Mouse (Mus musculus): ENCODE measurements around the gene Rbm8a. TPM values are rescaled to one million over a fixed set of nuclear protein-coding genes. Genes with fewer than 3 reads are reported as not detected.

The Rbm8a gene
- polyA plus RNA-seq, 1 experiment = 12.2 TPM

GRCm38 (mm10) chr3:96667316-96667715, 37.6 kb downstream of the Rbm8a start:
- DNase-seq = no peak
- Histone ChIP-seq H3K4me3 (replicated peaks; ENCODE audit: extremely low read depth, low read depth, low read length) (no peak overlapping the region), H3K4me1 (ENCODE audit: control insufficient read depth, insufficient read depth, low read length) (no peaks in the 10 kb centered on the region)
- 0 out of 2 replicates have a peak, but pooled peaks have one; percentile 14 for TF ChIP-seq CTCF (IDR thresholded peaks at IDR 0.05; ENCODE audit: insufficient read depth, low read length)
- TF ChIP-seq POLR2A (IDR thresholded peaks at IDR 0.05; ENCODE audit: borderline replicate concordance, extremely low read depth, low read depth, low read length) = no peak
- 46% methylated on average over 1 of the region's 1 CpGs for WGBS

GRCm38 (mm10) chr3:96668424-96669067, 38.8 kb downstream of the Rbm8a start:
- no peak for DNase-seq
- WGBS = 83% methylated on average over 5 of the region's 5 CpGs
- no peaks in the 10 kb centered on the region for H3K4me1 ChIP-seq (ENCODE audit: control insufficient read depth, insufficient read depth, low read length)
- TF ChIP-seq CTCF (IDR thresholded peaks at IDR 0.05; ENCODE audit: insufficient read depth, low read length) (no peak), POLR2A (IDR thresholded peaks at IDR 0.05; ENCODE audit: borderline replicate concordance, extremely low read depth, low read depth, low read length) (no peak)
- no peak overlapping the region for H3K4me3 ChIP-seq (replicated peaks; ENCODE audit: extremely low read depth, low read depth, low read length)

- DNase-seq = peak; percentile 75
- Histone ChIP-seq H3K4me1 (ENCODE audit: control insufficient read depth, insufficient read depth, low read length) (no peaks in the 10 kb centered on the region), H3K4me3 (replicated peaks; ENCODE audit: extremely low read depth, low read depth, low read length) (peak within 1 kb of the TSS; percentile 56)
- WGBS = 5% methylated on average over 35 of the region's 35 CpGs
- TF ChIP-seq CTCF (IDR thresholded peaks at IDR 0.05; ENCODE audit: insufficient read depth, low read length) (0 out of 2 replicates have a peak, but pooled peaks have one; percentile 2), POLR2A (IDR thresholded peaks at IDR 0.05; ENCODE audit: borderline replicate concordance, extremely low read depth, low read depth, low read length) (peak; percentile 29; the same call in 1 of the 2 replicates)
Measured at GRCm38 (mm10) chr3:96669727-96670468, 40.2 kb downstream of the Rbm8a start, which contains the start of gene Ankrd35. Ankrd35 (plus strand) TSS chr3:96670131.

- DNase-seq = no peak
- WGBS = 94% methylated on average over 5 of the region's 5 CpGs
- no peak for TF ChIP-seq POLR2A (IDR thresholded peaks at IDR 0.05; ENCODE audit: borderline replicate concordance, extremely low read depth, low read depth, low read length)
- TF ChIP-seq CTCF (IDR thresholded peaks at IDR 0.05; ENCODE audit: insufficient read depth, low read length) = no peak
- Histone ChIP-seq H3K4me1 (ENCODE audit: control insufficient read depth, insufficient read depth, low read length) (no peaks in the 10 kb centered on the region), H3K4me3 (replicated peaks; ENCODE audit: extremely low read depth, low read depth, low read length) (no peak overlapping the region)
Measured at GRCm38 (mm10) chr3:96671519-96671918, 41.8 kb downstream of the Rbm8a start.

- DNase-seq = no peak
- 77% methylated on average over 4 of the region's 4 CpGs for WGBS
- no peaks in the 10 kb centered on the region for H3K4me1 ChIP-seq (ENCODE audit: control insufficient read depth, insufficient read depth, low read length)
- H3K4me3 ChIP-seq (replicated peaks; ENCODE audit: extremely low read depth, low read depth, low read length) = no peak overlapping the region
- TF ChIP-seq CTCF (IDR thresholded peaks at IDR 0.05; ENCODE audit: insufficient read depth, low read length) = no peak
- TF ChIP-seq POLR2A (IDR thresholded peaks at IDR 0.05; ENCODE audit: borderline replicate concordance, extremely low read depth, low read depth, low read length) = no peak
Measured at GRCm38 (mm10) chr3:96673514-96673913, 43.8 kb downstream of the Rbm8a start.

GRCm38 (mm10) chr3:96674442-96674841, 44.7 kb downstream of the Rbm8a start:
- Histone ChIP-seq H3K4me1 (ENCODE audit: control insufficient read depth, insufficient read depth, low read length) (no peaks in the 10 kb centered on the region), H3K4me3 (replicated peaks; ENCODE audit: extremely low read depth, low read depth, low read length) (no peak overlapping the region)
- TF ChIP-seq CTCF (IDR thresholded peaks at IDR 0.05; ENCODE audit: insufficient read depth, low read length) = no peak
- no peak for TF ChIP-seq POLR2A (IDR thresholded peaks at IDR 0.05; ENCODE audit: borderline replicate concordance, extremely low read depth, low read depth, low read length)
- 59% methylated on average over 8 of the region's 8 CpGs for WGBS
- DNase-seq = no peak

- DNase-seq = no peak
- WGBS = 74% methylated on average over 3 of the region's 3 CpGs
- Histone ChIP-seq H3K4me3 (replicated peaks; ENCODE audit: extremely low read depth, low read depth, low read length) (no peak overlapping the region), H3K4me1 (ENCODE audit: control insufficient read depth, insufficient read depth, low read length) (no peaks in the 10 kb centered on the region)
- TF ChIP-seq CTCF (IDR thresholded peaks at IDR 0.05; ENCODE audit: insufficient read depth, low read length) (no peak), POLR2A (IDR thresholded peaks at IDR 0.05; ENCODE audit: borderline replicate concordance, extremely low read depth, low read depth, low read length) (no peak)
Measured at GRCm38 (mm10) chr3:96675171-96675570, 45.4 kb downstream of the Rbm8a start.

- no peaks in the 10 kb centered on the region for H3K4me1 ChIP-seq (ENCODE audit: control insufficient read depth, insufficient read depth, low read length)
- no peak for TF ChIP-seq CTCF (IDR thresholded peaks at IDR 0.05; ENCODE audit: insufficient read depth, low read length)
- TF ChIP-seq POLR2A (IDR thresholded peaks at IDR 0.05; ENCODE audit: borderline replicate concordance, extremely low read depth, low read depth, low read length) = no peak
- no peak for DNase-seq
- no peak overlapping the region for H3K4me3 ChIP-seq (replicated peaks; ENCODE audit: extremely low read depth, low read depth, low read length)
- WGBS = 51% methylated on average over 3 of the region's 3 CpGs
Measured at GRCm38 (mm10) chr3:96675690-96676089, 46.0 kb downstream of the Rbm8a start.

- Histone ChIP-seq H3K4me3 (replicated peaks; ENCODE audit: extremely low read depth, low read depth, low read length) (no peak overlapping the region), H3K4me1 (ENCODE audit: control insufficient read depth, insufficient read depth, low read length) (no peaks in the 10 kb centered on the region)
- 74% methylated on average over 7 of the region's 7 CpGs for WGBS
- no peak for DNase-seq
- no peak for TF ChIP-seq CTCF (IDR thresholded peaks at IDR 0.05; ENCODE audit: insufficient read depth, low read length)
- no peak for TF ChIP-seq POLR2A (IDR thresholded peaks at IDR 0.05; ENCODE audit: borderline replicate concordance, extremely low read depth, low read depth, low read length)
Measured at GRCm38 (mm10) chr3:96678456-96678855, 48.7 kb downstream of the Rbm8a start.
